Mouse (Mus musculus) telencephalon, adult 2 months (tissue): ENCODE measurements at regions not wholly inside any gene's neighbourhood (a gene's known extent, or its start where the extent isn't known, plus 50 kb on each side); places are given as distances from the start of the nearest gene placed in this dataset.
A peak's percentile ranks its signal among the peaks of the same experiment; 100 is the strongest.

ENCODE experiments used
- DNase-seq: peaks from one replicate; pipeline ENCODE4 v3.0.0-alpha.2; 2011; ENCODE audit warnings: low read depth, low spot score

- DNase-seq, result no peak
Measured at GRCm38 (mm10) chr13:84345791-84346511, 123.9 kb downstream of the Tmem161b start.

DNA sequence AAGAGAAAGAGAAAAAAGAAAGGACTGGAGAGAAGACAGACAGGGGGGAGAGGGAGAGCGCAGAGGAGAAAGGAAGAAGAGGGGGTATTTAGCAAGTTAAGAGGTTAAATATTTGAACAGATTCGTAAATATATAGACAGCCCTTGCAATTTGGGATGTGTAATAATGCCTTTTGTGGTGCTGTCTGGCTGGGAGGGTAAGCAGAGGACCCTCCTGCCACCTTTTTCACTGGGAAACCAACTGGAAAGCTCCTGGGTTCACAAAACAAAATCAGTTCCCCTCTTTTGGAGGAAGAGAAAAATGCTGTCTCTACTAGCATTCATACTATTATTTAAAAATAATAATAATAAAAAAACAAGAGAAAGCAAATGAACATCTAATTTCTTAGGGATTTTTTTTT, 124.5 kb downstream of the Tmem161b start:
- no peak for DNase-seq

GRCm38 (mm10) chr13:84347181-84347913, 125.3 kb downstream of the Tmem161b start:
- DNase-seq, result no peak

GRCm38 (mm10) chr13:84347914-84348700, 126.0 kb downstream of the Tmem161b start:
- peak; percentile 99 for DNase-seq

DNA sequence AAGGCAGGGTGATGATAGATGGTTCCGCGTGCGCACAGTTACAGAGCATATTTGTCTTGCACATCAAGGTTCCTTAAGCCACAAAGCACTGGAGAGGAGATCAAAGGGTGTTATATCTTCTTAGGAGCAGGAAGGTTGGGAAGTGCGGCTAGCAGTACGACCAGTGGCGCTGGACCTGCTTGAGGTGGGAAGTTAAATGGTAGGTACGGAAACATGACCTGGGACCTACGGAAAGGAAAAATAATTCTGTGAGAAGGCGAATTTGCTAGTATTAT, 126.5 kb downstream of the Tmem161b start:
- no peak for DNase-seq

DNA sequence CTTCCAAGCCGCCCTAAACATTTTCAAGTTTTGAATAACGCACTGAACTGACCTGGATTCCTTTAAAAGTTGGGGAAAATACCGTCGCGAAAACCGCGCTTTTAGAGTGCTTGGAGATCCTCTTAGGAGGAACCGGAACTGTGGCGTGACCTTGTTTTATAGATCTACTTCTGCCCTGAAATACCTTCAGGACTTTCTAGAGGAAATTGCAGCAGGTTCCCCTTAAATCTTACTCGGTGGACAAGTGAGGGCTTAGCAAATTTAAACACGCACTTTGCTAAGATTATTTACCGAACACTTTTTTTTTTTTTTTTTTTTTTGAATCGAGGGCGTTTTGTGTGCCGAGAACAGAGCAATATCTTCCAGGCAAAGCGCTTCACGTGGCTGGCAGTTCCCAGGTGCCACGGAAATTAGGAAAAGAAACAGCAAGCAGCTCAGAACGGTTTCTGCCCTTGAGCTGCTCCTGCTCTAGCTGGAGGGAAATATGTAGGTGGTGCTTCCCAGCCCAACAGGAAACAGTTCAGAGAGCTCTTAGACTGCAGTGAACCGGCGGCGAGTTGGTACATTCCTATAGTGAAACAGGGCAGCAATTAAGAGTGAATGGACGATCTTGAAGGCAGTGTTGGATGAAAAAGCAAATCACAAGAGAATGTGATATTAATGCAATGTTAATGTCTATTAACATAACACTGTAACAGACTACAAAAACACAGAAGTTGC, 127.1 kb downstream of the Tmem161b start:
- peak; percentile 84 for DNase-seq

DNA sequence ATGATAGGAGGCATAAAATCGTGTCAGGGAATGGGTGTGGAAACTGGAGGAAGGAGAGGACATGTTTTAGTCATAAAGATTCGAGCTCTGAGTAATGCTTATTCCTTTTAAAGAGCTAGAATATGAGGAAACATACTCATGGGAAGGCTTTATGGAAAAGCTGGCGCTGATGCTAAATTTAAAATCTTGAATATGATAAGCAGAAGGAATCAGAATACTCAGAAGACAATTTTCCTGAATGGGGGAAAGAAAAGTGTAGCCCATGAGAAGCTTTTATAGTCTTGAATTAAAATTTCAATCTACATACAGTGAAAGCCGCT, 127.6 kb downstream of the Tmem161b start:
- DNase-seq, result peak; percentile 69

DNA sequence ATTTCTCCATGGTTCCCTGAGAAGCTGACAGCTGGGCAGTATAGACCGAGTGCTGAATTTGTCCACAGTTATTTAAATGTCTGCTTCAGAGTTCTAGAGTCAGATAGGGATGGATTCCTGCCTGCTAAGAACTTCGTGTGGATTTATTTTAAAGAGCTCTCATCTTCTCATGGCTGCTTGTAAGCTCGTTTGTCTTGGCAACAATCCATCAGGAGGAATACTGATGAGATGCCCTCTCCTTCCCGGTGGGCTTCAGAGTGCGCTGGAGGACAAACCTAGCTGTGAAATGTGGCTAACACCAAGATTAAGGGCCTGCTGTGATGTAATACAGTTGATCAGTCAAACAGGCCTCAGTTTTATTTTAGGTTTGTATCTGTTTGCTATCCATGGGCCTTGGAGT, 128.7 kb downstream of the Tmem161b start:
- DNase-seq, result no peak

DNA sequence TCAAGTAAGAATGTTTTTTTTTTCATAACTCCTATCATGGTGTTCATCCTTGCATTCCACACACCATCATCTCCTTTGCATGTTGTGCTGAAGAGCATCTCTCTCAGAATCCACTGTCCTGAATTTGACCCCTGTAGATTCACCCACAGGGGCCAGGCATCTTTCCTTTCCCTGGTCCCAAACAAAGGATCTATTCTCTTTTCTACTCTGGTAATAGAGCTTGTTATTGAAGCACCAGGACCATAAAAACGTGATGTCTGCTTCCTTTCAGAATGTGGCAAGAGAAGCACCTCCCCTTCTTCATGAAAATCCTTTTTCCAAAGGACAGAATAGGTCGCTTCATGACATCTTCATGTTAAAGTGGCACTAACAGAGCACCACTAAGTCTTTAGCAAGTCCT, 134.4 kb downstream of the Tmem161b start:
- DNase-seq, result no peak

GRCm38 (mm10) chr13:84360536-84360935, 138.4 kb downstream of the Tmem161b start:
- DNase-seq, result no peak

- no peak for DNase-seq
Measured at GRCm38 (mm10) chr13:84364069-84364468, 142.0 kb downstream of the Tmem161b start.

- no peak for DNase-seq
Measured at GRCm38 (mm10) chr13:84365503-84365902, 143.4 kb downstream of the Tmem161b start.

DNA sequence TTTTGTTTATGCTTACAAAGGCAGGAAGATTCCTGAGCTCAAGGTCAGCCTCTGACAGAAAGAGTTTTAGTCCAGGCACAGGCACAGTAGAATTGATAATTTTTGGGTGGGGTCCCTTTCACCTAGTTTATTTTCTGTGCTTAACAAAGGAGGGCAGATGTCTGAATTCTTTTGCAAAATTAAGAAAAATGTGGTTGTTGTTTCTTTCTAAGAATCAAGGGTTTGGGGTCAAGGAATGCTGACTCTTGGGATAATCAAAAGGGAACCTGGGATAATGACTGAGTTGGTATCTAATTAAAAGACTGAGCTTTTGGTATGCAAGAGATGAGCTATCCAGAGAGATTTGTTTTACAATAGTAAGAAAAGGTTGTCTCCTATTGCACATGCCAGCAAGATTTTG, 143.9 kb downstream of the Tmem161b start:
- no peak for DNase-seq

DNA sequence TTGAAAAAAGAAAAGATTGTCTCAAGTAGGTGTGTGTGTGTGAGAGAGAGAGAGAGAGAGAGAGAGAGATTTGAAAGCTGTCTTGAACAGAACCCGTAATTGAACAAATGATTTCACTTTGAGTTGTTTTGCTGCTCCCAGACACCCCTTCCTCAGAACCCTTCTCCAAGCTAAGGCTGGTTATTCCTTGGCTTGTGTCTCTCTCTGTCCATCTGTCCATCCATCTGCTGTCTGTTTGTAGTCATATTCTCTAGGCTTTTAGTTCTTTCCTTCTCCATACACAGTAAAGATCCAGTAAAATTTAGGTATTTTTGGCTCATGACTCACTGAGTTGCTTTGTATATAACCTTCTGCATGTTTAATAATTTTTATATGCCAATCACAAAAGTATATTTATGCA, 144.7 kb downstream of the Tmem161b start:
- DNase-seq, result no peak

GRCm38 (mm10) chr13:84368225-84368624, 146.1 kb downstream of the Tmem161b start:
- peak; percentile 79 for DNase-seq

DNA sequence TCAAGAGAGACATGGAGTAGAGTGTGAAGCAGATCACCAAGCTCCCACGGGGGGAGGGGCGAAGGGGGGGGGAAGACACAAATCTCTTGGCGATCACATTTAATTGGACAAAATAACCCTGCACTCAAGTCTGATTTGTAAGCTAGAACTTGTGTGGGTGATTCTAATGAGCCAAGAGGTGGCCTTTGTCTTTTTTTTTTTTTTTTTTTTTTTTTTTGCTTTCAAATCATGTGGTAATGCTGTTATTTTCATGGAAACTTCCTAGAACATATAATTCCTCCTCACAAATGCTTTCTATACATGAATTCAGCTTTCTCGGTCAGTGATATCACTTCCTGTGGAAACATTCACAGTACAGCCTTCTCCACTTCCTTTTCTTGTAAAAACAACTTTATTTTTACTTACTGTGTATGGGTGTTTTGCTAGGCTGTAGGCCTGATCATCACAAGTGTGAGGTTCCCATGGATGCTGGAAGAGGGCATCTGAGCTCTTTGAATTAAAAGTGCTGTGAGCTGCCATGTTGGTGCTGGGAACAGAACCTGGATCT, 152.7 kb downstream of the Tmem161b start:
- DNase-seq, result no peak

- peak; percentile 45 for DNase-seq
Measured at GRCm38 (mm10) chr13:84375941-84376340, 153.8 kb downstream of the Tmem161b start.

GRCm38 (mm10) chr13:84378553-84379332, 156.6 kb downstream of the Tmem161b start:
- no peak for DNase-seq

GRCm38 (mm10) chr13:84391554-84391953, 169.5 kb downstream of the Tmem161b start:
- no peak for DNase-seq

GRCm38 (mm10) chr13:84398476-84399344, 176.6 kb downstream of the Tmem161b start:
- DNase-seq, result peak; percentile 19
